Mouse (Mus musculus): Measurements from ENCODE around the gene Psmg3. TPM values are rescaled to one million over a fixed set of nuclear protein-coding genes. Genes with fewer than 3 reads are reported as not detected.

The Psmg3 gene
- polyA plus RNA-seq, 1 experiment from 2014 or later = 80.0 TPM

DNA sequence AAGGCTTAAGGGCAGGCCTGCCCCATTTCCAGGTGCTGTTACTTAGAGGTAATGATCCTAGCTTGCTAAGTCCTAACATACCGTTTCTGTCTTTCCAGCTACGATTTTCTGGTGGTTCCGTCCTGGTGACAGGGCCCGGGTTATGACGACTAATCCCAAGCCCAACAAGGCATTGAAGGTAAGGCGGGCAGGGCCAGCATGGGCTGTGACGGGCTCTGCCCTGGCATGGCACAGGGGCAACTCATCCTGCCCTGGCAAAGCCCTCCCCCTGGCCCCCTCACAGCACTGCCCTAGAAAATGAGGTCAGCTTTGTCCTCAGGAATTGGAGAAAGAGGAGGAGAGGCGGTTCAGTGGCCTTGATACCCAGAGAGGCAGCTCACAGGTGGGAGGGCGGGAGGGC is 27.6 kb downstream of the Psmg3 start:
- peaks cover 14% of the 10 kb centered on the region for H3K36me3 ChIP-seq
- no peaks in the 10 kb centered on the region for H3K27me3 ChIP-seq (replicated peaks)
- ATAC-seq = no peak
- no peaks in the 10 kb centered on the region for H3K9me3 ChIP-seq
- H3K9ac ChIP-seq = no peak overlapping the region
- WGBS = 90% methylated on average over 9 of the region's 9 CpGs
- no peak overlapping the region for H3K27ac ChIP-seq
- peaks cover 54% of the 10 kb centered on the region for H3K4me1 ChIP-seq (replicated peaks)
- no peak overlapping the region for H3K4me2 ChIP-seq (replicated peaks)
- H3K4me3 ChIP-seq (replicated peaks) = no peak overlapping the region

DNA sequence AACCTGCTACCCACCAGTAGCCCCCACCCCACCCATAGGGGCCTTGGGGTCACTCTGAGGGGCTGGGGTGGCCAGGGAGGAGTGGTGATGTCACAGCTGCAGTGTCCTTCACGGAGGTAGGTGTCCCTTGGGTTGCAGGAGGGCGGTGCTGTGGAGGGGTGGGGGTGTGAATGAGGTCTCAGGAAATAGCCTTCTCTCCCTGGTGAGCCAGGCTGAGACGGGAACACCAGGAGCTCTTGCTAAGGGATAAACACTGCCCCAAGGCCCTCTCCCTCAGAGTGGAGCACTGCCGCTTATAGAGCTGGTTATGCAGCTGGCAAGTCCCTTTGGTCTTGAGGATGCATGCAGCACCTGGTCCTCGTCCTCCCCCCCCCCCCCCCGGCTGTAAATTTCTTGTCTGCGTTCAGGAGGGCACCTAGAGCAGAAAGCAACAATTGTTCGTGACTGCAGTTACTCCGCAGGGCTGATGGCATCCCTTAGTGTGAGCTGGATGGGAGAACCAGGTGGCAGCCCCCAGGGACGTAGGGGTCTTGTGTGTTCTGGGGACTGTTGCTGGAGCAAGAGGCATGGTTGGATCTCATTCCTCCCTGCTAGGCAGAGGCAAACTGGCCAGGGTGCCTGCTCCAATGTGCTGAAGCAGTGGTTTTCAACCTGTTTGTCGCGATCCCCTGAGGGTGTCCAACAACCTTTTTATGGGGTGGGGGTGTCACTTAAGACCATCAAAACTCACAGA is 28.4 kb downstream of the Psmg3 start:
- Histone ChIP-seq H3K9me3 (no peaks in the 10 kb centered on the region), H3K36me3 (peaks cover 14% of the 10 kb centered on the region), H3K27me3 (replicated peaks) (no peaks in the 10 kb centered on the region), H3K9ac (peak overlapping the region; percentile 5; the same call in 1 of the 2 replicates), H3K27ac (no peak overlapping the region), H3K4me1 (replicated peaks) (peaks cover 54% of the 10 kb centered on the region), H3K4me2 (replicated peaks) (peak overlapping the region; percentile 55; the same call in 1 of the 2 replicates), H3K4me3 (replicated peaks) (no peak overlapping the region)
- no peak for ATAC-seq
- 45% methylated on average over 12 of the region's 12 CpGs for WGBS

DNA sequence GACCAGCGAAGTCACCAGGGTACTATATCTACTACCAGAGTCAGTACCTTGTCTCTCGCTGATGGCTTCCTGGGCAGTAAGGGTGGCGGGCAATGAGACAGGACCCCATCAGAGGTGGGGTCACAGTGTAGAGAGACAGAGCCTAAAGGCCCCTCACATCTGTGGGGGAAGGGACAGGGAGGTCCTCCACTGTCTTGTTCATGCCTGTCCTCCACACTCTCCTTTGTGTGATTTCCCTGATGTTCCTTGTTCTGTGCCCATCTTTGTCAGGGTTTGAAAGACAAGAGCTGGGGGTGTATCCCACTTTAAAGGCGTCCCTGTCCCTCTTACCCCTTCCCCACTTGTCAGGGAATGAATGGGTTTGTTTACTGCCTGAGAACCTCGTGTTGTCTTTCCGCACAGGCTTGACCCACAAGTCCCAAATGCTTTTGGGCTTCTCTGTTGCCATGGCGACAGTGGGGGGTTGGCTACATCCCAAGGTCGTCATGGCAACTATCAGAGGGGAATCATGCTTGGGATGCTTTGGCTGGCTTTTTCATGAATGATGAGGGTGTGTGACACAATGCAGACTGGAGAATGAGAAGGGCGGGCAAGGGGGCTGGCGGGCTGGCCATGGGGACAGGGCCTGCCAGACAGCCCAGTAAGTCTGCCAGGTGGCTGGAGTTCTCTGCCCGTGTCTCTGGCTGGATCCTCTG is 29.1 kb downstream of the Psmg3 start:
- H3K4me2 ChIP-seq (replicated peaks) = peak overlapping the region; percentile 55
- peaks cover 55% of the 10 kb centered on the region for H3K4me1 ChIP-seq (replicated peaks)
- H3K4me3 ChIP-seq (replicated peaks) = peak overlapping the region; percentile 20; the same call in 1 of the 2 replicates
- peak overlapping the region; percentile 83 for H3K27ac ChIP-seq
- 33% methylated on average over 11 of the region's 11 CpGs for WGBS
- H3K9me3 ChIP-seq = no peaks in the 10 kb centered on the region
- 0 out of 2 replicates have a peak, but pooled peaks have one; percentile 5 for ATAC-seq
- H3K36me3 ChIP-seq = peaks cover 14% of the 10 kb centered on the region
- H3K27me3 ChIP-seq (replicated peaks) = no peaks in the 10 kb centered on the region
- H3K9ac ChIP-seq = peak overlapping the region; percentile 23; the same call in 1 of the 2 replicates

DNA sequence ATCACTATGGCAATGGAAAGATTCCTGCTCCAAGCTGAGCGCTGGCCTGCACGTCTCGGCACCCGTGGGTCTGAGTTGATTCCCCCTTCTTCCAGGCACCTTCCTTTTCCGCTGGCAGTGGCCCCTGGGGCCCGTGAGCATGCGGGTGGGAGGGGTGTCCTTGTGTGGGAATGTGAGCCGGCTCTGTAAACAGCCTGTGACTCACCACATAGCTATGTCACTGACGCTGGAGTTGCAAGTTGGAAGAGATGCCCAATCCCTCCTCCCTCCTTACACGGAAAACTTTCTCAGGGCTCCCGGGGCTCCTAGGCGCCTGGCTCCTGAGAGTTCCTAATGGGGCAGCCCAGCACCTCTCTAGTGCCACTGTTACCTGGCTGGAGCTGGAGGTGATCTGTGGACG is 29.8 kb downstream of the Psmg3 start:
- H3K4me2 ChIP-seq (replicated peaks) = peak overlapping the region; percentile 55
- ATAC-seq = peak; percentile 67
- H3K36me3 ChIP-seq = peaks cover 14% of the 10 kb centered on the region
- no peaks in the 10 kb centered on the region for H3K27me3 ChIP-seq (replicated peaks)
- WGBS = 7% methylated on average over 13 of the region's 13 CpGs
- peak overlapping the region; percentile 20 for H3K4me3 ChIP-seq (replicated peaks)
- H3K27ac ChIP-seq = peak overlapping the region; percentile 83
- H3K4me1 ChIP-seq (replicated peaks) = peaks cover 62% of the 10 kb centered on the region
- H3K9ac ChIP-seq = peak overlapping the region; percentile 34
- no peaks in the 10 kb centered on the region for H3K9me3 ChIP-seq

DNA sequence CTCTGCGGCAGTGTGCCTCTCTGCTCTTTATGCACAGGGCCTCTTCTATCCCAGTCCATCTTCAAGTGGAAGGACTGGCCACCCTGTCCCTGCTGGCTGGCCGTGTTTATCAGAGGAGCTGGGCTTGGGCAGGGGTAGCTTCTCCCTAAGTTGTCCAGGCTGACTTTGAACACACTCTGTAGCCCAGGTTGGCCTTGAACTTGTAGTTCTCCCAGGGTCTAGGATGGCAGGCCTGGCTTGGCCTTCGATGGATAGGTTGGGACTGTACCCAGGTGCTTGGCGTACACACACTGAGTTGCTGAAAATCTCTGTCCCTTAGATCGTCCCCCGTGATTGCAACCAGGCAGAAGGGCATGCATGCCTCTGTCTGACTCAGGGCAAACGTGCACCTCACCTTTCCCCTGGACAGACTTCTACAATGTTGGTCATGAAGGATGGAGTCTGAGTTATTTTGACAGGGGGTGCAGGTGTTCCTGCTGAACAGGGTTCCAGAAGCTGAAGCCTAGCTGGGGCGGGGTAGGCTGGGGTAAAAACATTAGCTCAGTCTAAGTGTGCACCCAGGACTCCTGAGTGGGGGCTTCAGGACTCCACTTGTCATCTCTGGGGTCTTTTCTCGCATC is 30.6 kb downstream of the Psmg3 start:
- Histone ChIP-seq H3K4me1 (replicated peaks) (peaks cover 63% of the 10 kb centered on the region), H3K4me3 (replicated peaks) (no peak overlapping the region), H3K27ac (peak overlapping the region; percentile 64; the same call in 1 of the 2 replicates), H3K9ac (no peak overlapping the region), H3K4me2 (replicated peaks) (peak overlapping the region; percentile 55; the same call in 1 of the 2 replicates), H3K36me3 (peaks cover 14% of the 10 kb centered on the region), H3K27me3 (replicated peaks) (no peaks in the 10 kb centered on the region), H3K9me3 (no peaks in the 10 kb centered on the region)
- ATAC-seq = no peak
- WGBS = 74% methylated on average over 9 of the region's 9 CpGs

DNA sequence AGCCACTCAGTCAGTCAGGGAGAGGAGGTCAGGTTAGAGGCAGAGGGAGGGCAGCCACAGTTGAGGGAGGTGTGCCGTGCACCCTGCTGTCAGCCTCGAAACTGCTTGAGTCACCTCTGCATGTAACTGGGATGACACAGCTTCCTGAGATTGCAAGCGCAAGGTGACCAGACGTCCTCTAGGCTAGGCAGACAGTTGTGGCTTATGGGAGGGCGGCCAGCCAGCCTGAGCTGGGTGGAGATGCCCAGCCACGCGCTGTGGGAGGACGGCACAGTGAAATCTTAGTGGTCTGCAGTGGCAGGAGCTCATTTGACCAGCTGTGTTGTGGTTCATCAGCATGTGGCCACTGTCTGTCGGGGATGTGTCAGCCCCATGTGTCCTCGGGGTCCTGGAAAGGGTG is 31.7 kb downstream of the Psmg3 start:
- Histone ChIP-seq H3K9me3 (no peaks in the 10 kb centered on the region), H3K27ac (no peak overlapping the region), H3K27me3 (replicated peaks) (no peaks in the 10 kb centered on the region), H3K4me1 (replicated peaks) (peaks cover 67% of the 10 kb centered on the region), H3K9ac (no peak overlapping the region), H3K36me3 (peaks cover 4% of the 10 kb centered on the region; the same call in 1 of the 2 replicates), H3K4me2 (replicated peaks) (no peak overlapping the region), H3K4me3 (replicated peaks) (no peak overlapping the region)
- 62% methylated on average over 10 of the region's 10 CpGs for WGBS
- no peak for ATAC-seq

DNA sequence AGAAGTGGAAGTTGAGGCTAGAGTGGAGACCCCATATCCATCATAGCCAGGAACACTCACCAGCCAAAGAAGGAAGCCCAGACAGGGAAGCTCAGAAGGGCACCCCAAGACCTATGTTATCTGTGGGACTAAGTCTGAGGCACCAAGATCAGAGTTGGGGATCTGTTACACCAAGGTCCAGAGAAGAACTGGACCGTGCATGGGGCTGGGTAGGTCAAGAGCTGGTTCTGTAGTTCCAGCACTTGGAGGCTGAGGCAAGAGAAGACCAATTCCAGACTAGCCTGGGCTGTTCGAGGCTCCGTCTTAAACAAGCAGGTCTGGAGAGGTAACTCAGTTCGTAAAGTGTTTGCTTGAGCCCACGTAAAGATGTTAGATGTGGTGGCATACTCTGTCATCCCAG is 32.5 kb downstream of the Psmg3 start:
- 74% methylated on average over 5 of the region's 5 CpGs for WGBS
- Histone ChIP-seq H3K27ac (peak overlapping the region; percentile 88; the same call in 1 of the 2 replicates), H3K27me3 (replicated peaks) (no peaks in the 10 kb centered on the region)

DNA sequence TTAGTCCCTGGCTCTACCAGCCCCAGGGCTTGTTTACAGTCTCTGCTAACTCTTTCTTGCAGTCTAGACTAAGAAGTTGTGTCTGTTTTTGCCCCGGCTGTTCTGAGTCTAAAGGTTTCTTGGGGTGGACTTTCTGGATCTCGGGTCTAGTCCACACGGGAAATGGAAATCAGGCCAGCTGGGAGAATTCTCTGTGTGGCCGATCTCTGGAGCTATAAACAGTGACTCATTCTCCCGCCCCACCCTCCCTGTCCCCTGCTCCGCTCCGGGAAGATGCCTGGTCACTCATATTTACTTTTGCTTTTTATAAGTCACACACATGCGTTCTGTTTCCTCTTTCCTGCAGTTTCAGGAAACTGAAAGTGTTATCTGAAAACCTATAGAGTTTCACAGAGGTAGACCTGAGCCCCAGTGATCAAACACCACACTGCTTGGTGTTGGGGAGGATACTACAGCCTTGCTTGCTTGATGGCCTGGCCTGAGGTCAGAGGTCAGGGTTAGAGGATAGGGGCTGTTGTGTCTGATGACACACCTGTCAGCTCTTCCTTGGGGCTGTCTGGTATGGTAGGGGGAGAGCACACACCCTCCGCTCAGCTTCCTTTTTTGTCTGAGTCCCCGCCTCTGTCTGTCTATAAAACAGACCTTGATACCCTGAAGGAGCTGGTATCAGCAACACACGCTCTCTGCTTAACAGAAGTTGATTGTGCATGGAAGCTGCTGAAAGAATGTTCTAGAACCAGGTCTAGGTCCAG is 33.2 kb downstream of the Psmg3 start:
- H3K27ac ChIP-seq = peak overlapping the region; percentile 88
- WGBS = 14% methylated on average over 11 of the region's 11 CpGs
- H3K27me3 ChIP-seq (replicated peaks) = no peaks in the 10 kb centered on the region
- H3K36me3 ChIP-seq = no peaks in the 10 kb centered on the region
- peak overlapping the region; percentile 97 for H3K4me2 ChIP-seq (replicated peaks)
- peak overlapping the region; percentile 36; the same call in 1 of the 2 replicates for H3K9ac ChIP-seq
- peaks cover 65% of the 10 kb centered on the region for H3K4me1 ChIP-seq (replicated peaks)
- ATAC-seq = peak; percentile 39
- peak overlapping the region; percentile 78 for H3K4me3 ChIP-seq (replicated peaks)
- H3K9me3 ChIP-seq = no peaks in the 10 kb centered on the region

More for the DNA sequence above, 32.5 kb downstream of the Psmg3 start:
- Histone ChIP-seq H3K9ac (no peak overlapping the region), H3K36me3 (no peaks in the 10 kb centered on the region), H3K4me3 (replicated peaks) (peak overlapping the region; percentile 78), H3K9me3 (no peaks in the 10 kb centered on the region), H3K4me1 (replicated peaks) (peaks cover 67% of the 10 kb centered on the region), H3K4me2 (replicated peaks) (peak overlapping the region; percentile 97)
- ATAC-seq = no peak

DNA sequence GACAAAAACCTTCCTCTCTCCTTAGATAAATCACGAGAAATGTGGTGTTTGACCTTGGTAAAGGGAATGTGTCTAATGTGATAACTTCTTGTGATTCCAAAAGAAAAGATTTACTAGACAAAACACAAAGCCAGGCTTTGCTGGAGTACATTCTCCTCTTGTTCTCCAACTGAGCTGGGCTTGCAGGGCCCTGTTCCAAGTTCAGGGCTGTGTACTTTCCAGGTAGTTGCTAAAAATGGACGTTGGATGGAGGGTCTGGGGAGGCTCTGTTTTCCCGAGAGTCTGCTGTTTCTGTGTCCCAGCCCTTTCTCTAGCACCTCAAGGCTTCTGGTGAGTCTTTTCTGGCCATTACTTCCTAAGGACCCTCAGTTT is 33.7 kb downstream of the Psmg3 start:
- Histone ChIP-seq H3K27me3 (replicated peaks) (no peaks in the 10 kb centered on the region), H3K27ac (peak overlapping the region; percentile 87), H3K9me3 (no peaks in the 10 kb centered on the region), H3K9ac (no peak overlapping the region), H3K36me3 (no peaks in the 10 kb centered on the region), H3K4me1 (replicated peaks) (peaks cover 60% of the 10 kb centered on the region), H3K4me2 (replicated peaks) (peak overlapping the region; percentile 97), H3K4me3 (replicated peaks) (peak overlapping the region; percentile 78)
- 23% methylated on average over 3 of the region's 3 CpGs for WGBS
- ATAC-seq = no peak

DNA sequence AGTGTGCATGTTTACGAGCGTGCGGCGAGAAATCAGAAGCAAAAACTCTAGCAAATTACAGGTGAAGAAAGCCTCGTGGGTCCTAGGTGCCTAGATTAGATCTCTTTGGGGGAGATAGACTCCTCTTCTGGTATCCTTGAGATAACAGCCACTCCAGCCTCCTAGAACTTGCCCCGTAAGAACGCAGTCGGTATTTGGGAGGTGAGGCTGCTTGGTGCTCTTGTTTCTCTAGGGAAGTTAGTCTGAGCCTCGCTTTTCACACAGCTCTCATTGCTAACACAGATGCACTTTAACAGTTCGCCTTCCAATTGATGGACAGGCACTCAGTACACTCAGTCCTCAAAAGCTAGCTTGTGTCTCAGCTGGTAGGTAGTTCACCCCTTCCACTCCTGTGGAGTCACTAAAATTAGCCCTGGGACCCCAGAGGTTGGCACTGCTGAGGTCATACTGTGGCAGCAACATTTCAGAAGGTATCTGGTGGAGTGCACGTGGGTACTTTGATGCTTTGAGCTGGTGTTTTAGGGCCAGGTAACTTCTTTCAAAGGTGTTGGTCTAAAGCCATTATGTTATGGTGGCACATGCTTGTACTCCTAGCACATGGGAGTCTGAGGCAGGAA is 34.4 kb downstream of the Psmg3 start:
- 14% methylated on average over 11 of the region's 11 CpGs for WGBS
- H3K27ac ChIP-seq = peak overlapping the region; percentile 90

More for the DNA sequence above, 34.4 kb downstream of the Psmg3 start:
- Histone ChIP-seq H3K36me3 (no peaks in the 10 kb centered on the region), H3K27me3 (replicated peaks) (no peaks in the 10 kb centered on the region), H3K4me2 (replicated peaks) (peak overlapping the region; percentile 97), H3K4me1 (replicated peaks) (peaks cover 53% of the 10 kb centered on the region), H3K9ac (peak overlapping the region; percentile 68), H3K4me3 (replicated peaks) (peak overlapping the region; percentile 78), H3K9me3 (no peaks in the 10 kb centered on the region)
- ATAC-seq = no peak

Data from intestine, embryonic 15.5 days (tissue).